Comparison of ENCODE assay signal across 28 mouse cellular contexts in the genomic region with DNA sequence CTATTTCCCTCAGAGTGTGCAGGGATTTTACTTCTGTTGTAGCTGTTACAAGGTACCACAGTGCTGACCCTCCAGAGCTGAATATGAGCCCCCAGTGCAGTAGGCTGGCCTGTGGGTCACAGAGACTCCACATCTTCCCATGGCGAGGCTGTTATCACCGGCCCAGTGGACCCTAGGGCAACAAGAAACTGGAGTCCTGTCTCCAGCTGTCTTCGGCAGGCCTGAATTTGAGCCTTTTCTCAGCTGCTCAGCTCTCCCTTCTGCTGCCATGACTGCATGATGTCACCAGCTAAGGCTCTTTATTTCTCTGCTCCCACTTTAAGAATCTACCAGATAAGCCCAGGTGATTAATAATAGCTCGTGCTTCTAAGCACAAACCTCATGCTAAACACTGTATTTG. TPM values are rescaled to one million over a fixed set of nuclear protein-coding genes. Genes with fewer than 3 reads are reported as not detected.
A peak's percentile ranks its signal among the peaks of the same experiment; 100 is the strongest.
DNase-seq lines count a peak whose midpoint lies in the region; ATAC-seq lines count a peak whose summit lies in the region.
"Had no signal": no experiment of that assay in that cellular context is flagged by ENCODE, and none has a peak within 500 bp of the region (broad histone marks: within the 10 kb centered on the region; RNA-seq: fewer than 3 reads in every experiment).

No protein-coding gene starts in this region.

- no peak overlapping the region for H3K9ac ChIP-seq in embryonic facial prominence, embryonic 14.5 days (ENCODE audit: low read depth, low read length)
- no peak overlapping the region for H3K9ac ChIP-seq in midbrain, embryonic 11.5 days (ENCODE audit: low read length)
- no peak overlapping the region for H3K9ac ChIP-seq in midbrain, embryonic 16.5 days (ENCODE audit: low read depth, low read length)
- H3K9ac ChIP-seq in hindbrain, embryonic 11.5 days (ENCODE audit: low read depth, low read length) = no peak overlapping the region
- no peak overlapping the region for H3K9ac ChIP-seq in neural tube, embryonic 13.5 days
- H3K9ac ChIP-seq: embryonic facial prominence, embryonic 15.5 days; heart, embryonic 15.5 days; limb, embryonic 12.5 days; liver, embryonic 12.5 days; midbrain, embryonic 15.5 days had no signal

- ATAC-seq in embryonic facial prominence, embryonic 14.5 days (ENCODE audit: low read depth) = peak; percentile 62; the same call in 1 of the 2 replicates
- ATAC-seq in midbrain, embryonic 11.5 days (ENCODE audit: low FRiP score) = no peak
- ATAC-seq in midbrain, embryonic 16.5 days = no peak
- peak; percentile 28; the same call in 1 of the 2 replicates for ATAC-seq in hindbrain, embryonic 11.5 days (ENCODE audit: low FRiP score)
- no peak for ATAC-seq in neural tube, embryonic 13.5 days (ENCODE audit: low read depth)
- ATAC-seq: liver, embryonic 12.5 days; midbrain, embryonic 15.5 days had no signal

- H3K9me3 ChIP-seq in embryonic facial prominence, embryonic 14.5 days (ENCODE audit: control insufficient read depth, low read length) = no peaks in the 10 kb centered on the region
- H3K9me3 ChIP-seq in embryonic facial prominence, embryonic 10.5 days = no peaks in the 10 kb centered on the region
- H3K9me3 ChIP-seq in midbrain, embryonic 11.5 days (ENCODE audit: control insufficient read depth, low read length) = no peaks in the 10 kb centered on the region
- H3K9me3 ChIP-seq in midbrain, embryonic 16.5 days (replicated peaks; ENCODE audit: control insufficient read depth, low read length, poor library complexity, severe bottlenecking) = no peaks in the 10 kb centered on the region
- H3K9me3 ChIP-seq in hindbrain, embryonic 11.5 days (ENCODE audit: control insufficient read depth, low read length) = no peaks in the 10 kb centered on the region
- no peaks in the 10 kb centered on the region for H3K9me3 ChIP-seq in neural tube, embryonic 13.5 days
- H3K9me3 ChIP-seq: embryonic facial prominence, embryonic 15.5 days; heart, embryonic 15.5 days; limb, embryonic 12.5 days; liver, embryonic 12.5 days; midbrain, embryonic 15.5 days had no signal

- no peaks in the 10 kb centered on the region; the same call in 1 of the 2 replicates for H3K4me1 ChIP-seq in embryonic facial prominence, embryonic 14.5 days (ENCODE audit: control insufficient read depth, insufficient read depth, low read length)
- H3K4me1 ChIP-seq in embryonic facial prominence, embryonic 10.5 days = peaks cover 10% of the 10 kb centered on the region
- H3K4me1 ChIP-seq in midbrain, embryonic 11.5 days (ENCODE audit: control insufficient read depth, insufficient read depth, low read length) = peaks cover 7% of the 10 kb centered on the region
- peaks cover 2% of the 10 kb centered on the region; the same call in 1 of the 2 replicates for H3K4me1 ChIP-seq in midbrain, embryonic 16.5 days (ENCODE audit: control insufficient read depth, insufficient read depth, low read length)
- H3K4me1 ChIP-seq in hindbrain, embryonic 11.5 days (replicated peaks; ENCODE audit: control insufficient read depth, insufficient read depth, low read length) = peaks cover 2% of the 10 kb centered on the region; the same call in 1 of the 2 replicates
- H3K4me1 ChIP-seq in neural tube, embryonic 13.5 days (replicated peaks) = peaks cover 47% of the 10 kb centered on the region
- H3K4me1 ChIP-seq: liver, embryonic 12.5 days had no signal

- H3K27ac ChIP-seq in embryonic facial prominence, embryonic 14.5 days (replicated peaks; ENCODE audit: low read depth, low read length) = no peak overlapping the region
- H3K27ac ChIP-seq in embryonic facial prominence, embryonic 10.5 days (replicated peaks) = no peak overlapping the region
- H3K27ac ChIP-seq in midbrain, embryonic 11.5 days (ENCODE audit: low read depth, low read length) = no peak overlapping the region
- no peak overlapping the region for H3K27ac ChIP-seq in midbrain, embryonic 16.5 days (ENCODE audit: low read length)
- no peak overlapping the region for H3K27ac ChIP-seq in hindbrain, embryonic 11.5 days (ENCODE audit: low read depth, low read length)
- peak overlapping the region; percentile 57; the same call in 1 of the 2 replicates for H3K27ac ChIP-seq in neural tube, embryonic 13.5 days (replicated peaks)
- H3K27ac ChIP-seq: embryonic facial prominence, embryonic 15.5 days; heart, adult 2 months; heart, embryonic 15.5 days; limb, embryonic 12.5 days; liver, embryonic 12.5 days; midbrain, embryonic 15.5 days had no signal

- DNase-seq in embryonic facial prominence, embryonic 14.5 days (ENCODE audit: low spot score) = peak; percentile 45
- DNase-seq in embryonic facial prominence, embryonic 10.5 days (ENCODE audit: low spot score) = no peak
- peak; percentile 76 for DNase-seq in midbrain, embryonic 11.5 days (ENCODE audit: low spot score, missing footprints)
- no peak for DNase-seq in hindbrain, embryonic 11.5 days (ENCODE audit: low spot score)
- DNase-seq in lung, adult 18-20 months = no peak
- DNase-seq in gastrocnemius, postnatal 14 days = no peak
- DNase-seq: adrenal gland, postnatal 10 days; cerebellum, adult 18-20 months; cerebellum, postnatal 14 days; gastrocnemius, postnatal 36 days; heart, adult 2 months; heart, postnatal 36 days; kidney, adult 8-10 months; kidney, postnatal 14 days; lung, adult 2 months; lung, postnatal 14 days; right cerebral cortex, postnatal 25 days; spleen, adult 18-20 months; thymus, postnatal 14 days had no signal

- H3K36me3 ChIP-seq in embryonic facial prominence, embryonic 14.5 days (ENCODE audit: control insufficient read depth, insufficient read depth, low read length) = no peaks in the 10 kb centered on the region
- no peaks in the 10 kb centered on the region for H3K36me3 ChIP-seq in embryonic facial prominence, embryonic 10.5 days (replicated peaks)
- no peaks in the 10 kb centered on the region for H3K36me3 ChIP-seq in midbrain, embryonic 11.5 days (ENCODE audit: control insufficient read depth, insufficient read depth, low read length)
- H3K36me3 ChIP-seq in midbrain, embryonic 16.5 days (ENCODE audit: control insufficient read depth, insufficient read depth, low read length) = no peaks in the 10 kb centered on the region
- H3K36me3 ChIP-seq in hindbrain, embryonic 11.5 days (ENCODE audit: control insufficient read depth, insufficient read depth, low read length) = 0 out of 2 replicates have a peak, but pooled peaks cover 2% of the 10 kb centered on the region
- H3K36me3 ChIP-seq in neural tube, embryonic 13.5 days = no peaks in the 10 kb centered on the region
- H3K36me3 ChIP-seq: embryonic facial prominence, embryonic 15.5 days; heart, embryonic 15.5 days; limb, embryonic 12.5 days; liver, embryonic 12.5 days; midbrain, embryonic 15.5 days had no signal

- H3K27me3 ChIP-seq in embryonic facial prominence, embryonic 14.5 days (replicated peaks; ENCODE audit: control insufficient read depth, insufficient read depth, low read length) = 0 out of 2 replicates have a peak, but pooled peaks cover 4% of the 10 kb centered on the region
- 0 out of 2 replicates have a peak, but pooled peaks cover 14% of the 10 kb centered on the region for H3K27me3 ChIP-seq in embryonic facial prominence, embryonic 10.5 days (replicated peaks; ENCODE audit: low read depth, poor library complexity, severe bottlenecking)
- H3K27me3 ChIP-seq in midbrain, embryonic 11.5 days (ENCODE audit: control insufficient read depth, insufficient read depth, low read length) = no peaks in the 10 kb centered on the region
- no peaks in the 10 kb centered on the region for H3K27me3 ChIP-seq in midbrain, embryonic 16.5 days (ENCODE audit: control insufficient read depth, insufficient read depth, low read depth, low read length)
- no peaks in the 10 kb centered on the region for H3K27me3 ChIP-seq in hindbrain, embryonic 11.5 days (ENCODE audit: control insufficient read depth, insufficient read depth, low read length)
- H3K27me3 ChIP-seq in neural tube, embryonic 13.5 days = no peaks in the 10 kb centered on the region
- H3K27me3 ChIP-seq: liver, embryonic 12.5 days; midbrain, embryonic 15.5 days had no signal

- WGBS in embryonic facial prominence, embryonic 14.5 days = 34% methylated on average over 4 of the region's 4 CpGs
- 54% methylated on average over 4 of the region's 4 CpGs for WGBS in embryonic facial prominence, embryonic 10.5 days
- WGBS in midbrain, embryonic 11.5 days = 73% methylated on average over 4 of the region's 4 CpGs
- WGBS in midbrain, embryonic 16.5 days = 51% methylated on average over 4 of the region's 4 CpGs
- 61% methylated on average over 4 of the region's 4 CpGs for WGBS in hindbrain, embryonic 11.5 days
- WGBS in neural tube, embryonic 13.5 days = 49% methylated on average over 4 of the region's 4 CpGs

- no peak overlapping the region for H3K4me2 ChIP-seq in embryonic facial prominence, embryonic 14.5 days (ENCODE audit: low read depth, low read length)
- H3K4me2 ChIP-seq in midbrain, embryonic 11.5 days = no peak overlapping the region
- H3K4me2 ChIP-seq in midbrain, embryonic 16.5 days (ENCODE audit: low read length) = no peak overlapping the region
- no peak overlapping the region for H3K4me2 ChIP-seq in hindbrain, embryonic 11.5 days (replicated peaks; ENCODE audit: low read depth, low read length)
- H3K4me2 ChIP-seq in neural tube, embryonic 13.5 days = no peak overlapping the region
- H3K4me2 ChIP-seq: embryonic facial prominence, embryonic 15.5 days; heart, embryonic 15.5 days; limb, embryonic 12.5 days; liver, embryonic 12.5 days; midbrain, embryonic 15.5 days had no signal

- H3K4me3 ChIP-seq in embryonic facial prominence, embryonic 14.5 days (ENCODE audit: low read depth, low read length) = no peak overlapping the region
- no peak overlapping the region for H3K4me3 ChIP-seq in embryonic facial prominence, embryonic 10.5 days
- H3K4me3 ChIP-seq in midbrain, embryonic 11.5 days (ENCODE audit: low read depth, low read length) = no peak overlapping the region
- no peak overlapping the region for H3K4me3 ChIP-seq in midbrain, embryonic 16.5 days (ENCODE audit: low read depth, low read length)
- no peak overlapping the region for H3K4me3 ChIP-seq in hindbrain, embryonic 11.5 days (ENCODE audit: low read depth, low read length)
- H3K4me3 ChIP-seq in neural tube, embryonic 13.5 days = no peak overlapping the region
- H3K4me3 ChIP-seq: embryonic facial prominence, embryonic 15.5 days; heart, adult 2 months; heart, embryonic 15.5 days; limb, embryonic 12.5 days; liver, embryonic 12.5 days; megakaryocyte, embryonic 14.5 days; midbrain, embryonic 15.5 days; myocyte had no signal

- intact Hi-C loops in gastrocnemius, postnatal 14 days (cut with DNase I; ENCODE audit: low total_unique reads) = no loop called here

RNA-seq across cellular contexts. Expression of gene Prmt8, which starts 11.0 kb away (rescaled TPM):
- polyA plus RNA-seq in embryonic facial prominence, embryonic 14.5 days (2014; fragmentation: Nextera tagmentation; extraction: Ambion mirVana) = 1.3 and 1.7 TPM in 2 replicates
- polyA plus RNA-seq in embryonic facial prominence, embryonic 10.5 days (2016; fragmentation: Nextera tagmentation; extraction: Ambion mirVana) = 3.9 and 7.9 TPM in 2 replicates
- polyA plus RNA-seq in midbrain, embryonic 11.5 days (2014; fragmentation: Nextera tagmentation; extraction: Ambion mirVana) = 27.4 and 29.2 TPM in 2 replicates
- polyA plus RNA-seq in midbrain, embryonic 16.5 days (2015; fragmentation: Nextera tagmentation; extraction: Ambion mirVana) = 26.1 and 26.6 TPM in 2 replicates
- polyA plus RNA-seq in hindbrain, embryonic 11.5 days (2014; fragmentation: Nextera tagmentation; extraction: Ambion mirVana) = 44.6 and 46.3 TPM in 2 replicates
- 39.9 and 40.9 TPM in 2 replicates for polyA plus RNA-seq in neural tube, embryonic 13.5 days (2015; fragmentation: Nextera tagmentation; extraction: Ambion mirVana)
- not detected for total RNA-seq in gastrocnemius, postnatal 14 days (2021)
- total RNA-seq: gastrocnemius, postnatal 36 days; heart, adult 2 months; heart, postnatal 36 days had no signal
- polyA plus RNA-seq: heart, adult 2 months; liver, embryonic 12.5 days; myocyte had no signal

Comparison
In these comparisons a context has a peak if more than half of its experiments do, and no peak if none do; other contexts are left out.
1. DNase-seq: peak in embryonic facial prominence, embryonic 14.5 days (single experiment) and midbrain, embryonic 11.5 days (single experiment); none in embryonic facial prominence, embryonic 10.5 days (single experiment), hindbrain, embryonic 11.5 days (single experiment), lung, adult 18-20 months (0 of 2) and gastrocnemius, postnatal 14 days (single experiment).
2. ATAC-seq: peak in embryonic facial prominence, embryonic 14.5 days (single experiment) and hindbrain, embryonic 11.5 days (single experiment); none in midbrain, embryonic 11.5 days (single experiment), midbrain, embryonic 16.5 days (single experiment) and neural tube, embryonic 13.5 days (single experiment).